Mouse (Mus musculus) limb, embryonic 12.5 days (tissue): Measurements from ENCODE around the gene Ipo8. TPM values are rescaled to one million over a fixed set of nuclear protein-coding genes. Genes with fewer than 3 reads are reported as not detected.

ENCODE experiments used
- ATAC-seq: fragments of 200-750 bp; cut with Nextera tagmentation; 2 replicates; pipeline ENCODE4 v1.8.0; 2017; ENCODE audit warnings: low read depth, moderate TSS enrichment; ENCODE audit not compliant: insufficient number of reproducible peaks, insufficient read depth, low FRiP score, low TSS enrichment
- H3K27ac ChIP-seq: fragments of 300-500 bp; sonication (generic); 2 replicates; pipeline ENCODE4 v1.5.1; 2016; ENCODE audit warnings: mild to moderate bottlenecking, moderate library complexity
- H3K27me3 ChIP-seq: fragments of 300-500 bp; sonication (generic); 2 replicates; pipeline ENCODE4 v1.6.1; 2016; ENCODE audit warnings: mild to moderate bottlenecking, moderate library complexity
- H3K36me3 ChIP-seq: fragments of 300-500 bp; sonication (generic); 2 replicates; pipeline ENCODE4 v1.6.1; 2016; ENCODE audit warnings: mild to moderate bottlenecking, moderate library complexity
- H3K4me1 ChIP-seq: fragments of 300-500 bp; sonication (generic); replicated peaks from 2 replicates; pipeline ENCODE4 v1.6.1; 2016
- H3K4me2 ChIP-seq: fragments of 300-500 bp; sonication (generic); 2 replicates; pipeline ENCODE4 v1.6.1; 2016; ENCODE audit warnings: mild to moderate bottlenecking, moderate library complexity
- H3K4me3 ChIP-seq: fragments of 300-500 bp; sonication (generic); replicated peaks from 2 replicates; pipeline ENCODE4 v1.5.1; 2016; ENCODE audit warnings: mild to moderate bottlenecking
- H3K9ac ChIP-seq: fragments of 300-500 bp; sonication (generic); replicated peaks from 2 replicates; pipeline ENCODE4 v1.6.1; 2016; ENCODE audit warnings: mild to moderate bottlenecking, moderate library complexity
- H3K9me3 ChIP-seq: fragments of 300-500 bp; sonication (generic); 2 replicates; pipeline ENCODE4 v1.6.1; 2016; ENCODE audit warnings: mild to moderate bottlenecking, moderate library complexity
- WGBS: fragments of 180-500 bp; shearing (Covaris S2); methylation state at CpG from one replicate; pipeline ENCODE4 v1.1.7; 2016; 5-methylcytosine and 5-hydroxymethylcytosine counted together
- polyA plus RNA-seq: library from polyadenylated mRNA; unstranded; fragments of >200 nt; fragmentation: Nextera tagmentation; extraction: Ambion mirVana; gene quantifications from 2 replicates; pipeline ENCODE4 v1.2.1, GENCODE M21; 2016

The Ipo8 gene
- polyA plus RNA-seq, result 29.1 and 29.6 TPM in 2 replicates

- Histone ChIP-seq H3K9me3 (no peaks in the 10 kb centered on the region; the same call in 1 of the 2 replicates), H3K36me3 (no peaks in the 10 kb centered on the region), H3K27me3 (no peaks in the 10 kb centered on the region), H3K4me1 (peaks cover 15% of the 10 kb centered on the region), H3K4me3 (peak within 1 kb of the TSS; percentile 78), H3K27ac (peak within 1 kb of the TSS; percentile 53), H3K4me2 (peak within 1 kb of the TSS; percentile 83), H3K9ac (peak within 1 kb of the TSS; percentile 73)
- peak; percentile 97 for ATAC-seq
- WGBS, result under 1% methylated on average over 47 of the region's 47 CpGs
These were observed at the start of gene Ipo8 for GRCm38 (mm10) chr6:148830748-148831727. TSS of gene Ipo8 (minus strand) at chr6:148831467.

DNA sequence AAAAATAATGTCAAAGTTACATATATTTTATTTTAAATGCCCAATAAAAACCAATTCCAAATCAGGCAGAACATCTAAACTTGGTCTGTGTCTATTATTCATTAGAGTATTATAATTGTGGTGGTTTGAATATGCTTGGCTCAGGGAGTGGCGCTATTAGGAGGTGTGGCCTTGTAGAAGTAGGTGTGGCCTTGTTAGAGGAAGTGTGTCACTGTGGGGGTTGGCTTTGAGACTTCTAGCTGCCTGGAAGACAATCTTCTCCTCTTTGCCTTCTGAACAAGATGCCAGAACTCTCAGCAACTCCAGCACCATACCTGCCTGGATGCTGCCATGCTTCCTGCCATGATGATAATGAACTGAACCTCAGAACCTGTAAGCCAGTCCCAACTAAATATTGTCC is 42.6 kb upstream of the Ipo8 start:
- Histone ChIP-seq H3K9ac (no peak overlapping the region), H3K4me3 (no peak overlapping the region), H3K27ac (no peak overlapping the region), H3K36me3 (0 out of 2 replicates have a peak, but pooled peaks cover 4% of the 10 kb centered on the region), H3K27me3 (no peaks in the 10 kb centered on the region), H3K4me2 (no peak overlapping the region), H3K9me3 (no peaks in the 10 kb centered on the region), H3K4me1 (no peaks in the 10 kb centered on the region)
- WGBS, result 96% methylated on average over 1 of the region's 1 CpGs
- no peak for ATAC-seq

DNA sequence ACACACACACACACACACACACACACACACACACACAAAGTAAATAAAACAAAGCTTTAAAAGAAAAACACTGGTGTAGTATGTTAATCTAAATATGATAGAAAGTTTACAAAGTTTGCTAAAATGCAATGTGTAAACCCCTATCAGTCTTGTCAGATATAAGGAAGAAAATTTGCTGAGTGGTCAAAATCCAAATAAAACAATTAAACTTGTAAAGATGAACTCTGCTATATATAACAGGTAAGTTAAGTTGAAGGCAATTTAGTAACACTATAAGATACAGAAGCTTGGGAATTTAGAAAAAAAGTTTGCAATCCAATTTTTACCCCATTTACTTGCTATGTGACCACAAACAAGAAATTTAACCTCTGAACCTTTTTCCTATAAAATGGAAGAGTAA is 14.4 kb upstream of the Ipo8 start:
- Histone ChIP-seq H3K36me3 (no peaks in the 10 kb centered on the region; the same call in 1 of the 2 replicates), H3K9me3 (no peaks in the 10 kb centered on the region), H3K4me3 (no peak overlapping the region), H3K4me1 (no peaks in the 10 kb centered on the region), H3K9ac (no peak overlapping the region), H3K4me2 (no peak overlapping the region), H3K27ac (no peak overlapping the region), H3K27me3 (no peaks in the 10 kb centered on the region)
- ATAC-seq, result no peak

DNA sequence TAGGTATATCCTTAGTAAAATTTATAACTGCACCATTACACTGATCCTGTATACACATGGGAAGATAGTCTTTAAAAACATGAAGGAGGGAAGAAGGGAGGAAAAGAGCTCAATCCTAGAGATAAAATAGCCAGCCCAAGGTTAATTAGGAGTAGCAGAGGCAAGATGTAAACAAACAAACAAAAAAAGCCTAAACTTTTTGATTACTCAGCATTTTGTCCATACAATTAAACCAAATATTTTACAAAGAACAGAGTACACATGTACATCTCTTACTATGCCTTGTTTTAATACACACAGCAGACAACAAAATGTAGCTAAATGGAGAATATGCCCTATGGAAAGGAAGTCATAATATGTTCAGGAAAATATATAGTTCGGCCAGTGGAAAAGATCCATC is 10.5 kb upstream of the Ipo8 start:
- H3K9me3 ChIP-seq, result no peaks in the 10 kb centered on the region
- H3K4me3 ChIP-seq, result no peak overlapping the region
- H3K36me3 ChIP-seq, result no peaks in the 10 kb centered on the region
- H3K27ac ChIP-seq, result no peak overlapping the region
- no peak for ATAC-seq
- H3K9ac ChIP-seq, result no peak overlapping the region
- no peaks in the 10 kb centered on the region for H3K27me3 ChIP-seq
- 91% methylated on average over 1 of the region's 1 CpGs for WGBS
- H3K4me2 ChIP-seq, result no peak overlapping the region
- H3K4me1 ChIP-seq, result no peaks in the 10 kb centered on the region

DNA sequence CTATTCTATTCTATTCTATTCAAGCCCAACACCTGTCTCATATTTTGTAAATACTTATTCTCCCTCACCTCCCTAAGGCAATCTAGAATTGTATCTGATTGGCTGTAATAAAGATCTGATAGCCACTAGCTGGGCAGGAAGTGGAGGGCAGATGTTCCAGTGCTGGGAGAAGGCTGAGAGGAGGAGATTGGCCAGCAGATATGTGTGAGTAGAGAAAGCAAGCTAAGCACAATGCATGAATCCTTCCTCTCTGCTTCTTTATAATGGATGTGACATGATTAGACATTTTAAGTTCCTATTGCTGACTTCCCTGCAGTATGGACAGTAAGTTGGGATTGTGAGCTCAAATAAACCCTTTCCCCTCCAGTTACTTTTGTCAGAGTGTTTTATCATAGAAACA is 7.2 kb upstream of the Ipo8 start:
- Histone ChIP-seq H3K27ac (no peak overlapping the region), H3K36me3 (no peaks in the 10 kb centered on the region), H3K4me3 (no peak overlapping the region), H3K27me3 (no peaks in the 10 kb centered on the region), H3K4me1 (no peaks in the 10 kb centered on the region), H3K9ac (no peak overlapping the region), H3K9me3 (no peaks in the 10 kb centered on the region; the same call in 1 of the 2 replicates), H3K4me2 (no peak overlapping the region)
- ATAC-seq, result no peak

DNA sequence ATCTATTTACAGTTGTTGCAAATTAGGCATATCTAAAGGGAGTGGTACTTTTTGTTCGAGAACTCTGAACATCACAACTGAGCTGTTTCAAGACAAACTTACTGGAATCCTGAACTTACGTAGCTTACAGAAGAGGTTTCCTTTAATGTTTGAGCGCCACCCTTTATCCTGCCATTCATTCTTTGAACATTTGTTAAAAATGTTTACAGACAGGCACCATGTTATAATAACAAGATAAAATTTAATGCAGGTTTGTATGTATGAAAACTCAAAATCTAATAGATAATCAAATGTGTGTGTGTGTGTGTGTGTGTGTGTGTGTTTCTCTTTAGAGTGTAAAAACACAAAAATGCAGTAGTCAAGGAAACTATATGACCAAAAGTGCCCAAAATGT is 458 bp upstream of the Ipo8 start:
- ATAC-seq, result no peak; the same call in 1 of the 2 replicates
- H3K27ac ChIP-seq, result 0 out of 2 replicates have a peak overlapping the region, but pooled peaks have one; percentile 35
- WGBS, result 35% methylated on average over 3 of the region's 3 CpGs

DNA sequence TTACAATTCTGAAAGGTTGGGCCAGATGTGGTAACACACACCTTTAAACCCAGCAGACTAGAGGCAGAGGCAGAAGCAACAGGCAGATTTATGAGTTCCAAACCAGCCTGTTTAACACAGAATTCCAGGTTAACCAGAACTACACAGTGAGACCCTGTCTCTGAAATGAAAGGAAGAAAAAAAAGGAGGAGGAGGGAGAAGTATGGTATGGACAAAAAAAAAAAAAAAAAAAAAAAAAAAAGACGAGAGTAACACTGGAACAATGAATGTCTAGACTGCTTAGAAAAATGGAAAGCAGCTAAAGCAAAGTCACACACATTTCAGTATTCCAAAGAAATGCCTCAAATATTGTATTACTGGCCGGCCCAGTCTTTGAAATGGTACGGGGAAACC is 916 bp downstream of the Ipo8 start:
- no peak for ATAC-seq
- Histone ChIP-seq H3K36me3 (no peaks in the 10 kb centered on the region), H3K9me3 (no peaks in the 10 kb centered on the region; the same call in 1 of the 2 replicates), H3K4me1 (peaks cover 15% of the 10 kb centered on the region), H3K4me3 (peak overlapping the region; percentile 78), H3K27me3 (no peaks in the 10 kb centered on the region), H3K27ac (peak overlapping the region; percentile 53; the same call in 1 of the 2 replicates), H3K4me2 (peak overlapping the region; percentile 83), H3K9ac (peak overlapping the region; percentile 73)
- 7% methylated on average over 3 of the region's 3 CpGs for WGBS

More for the DNA sequence above, 458 bp upstream of the Ipo8 start:
- Histone ChIP-seq H3K36me3 (no peaks in the 10 kb centered on the region), H3K9me3 (no peaks in the 10 kb centered on the region; the same call in 1 of the 2 replicates), H3K9ac (no peak overlapping the region; the same call in 1 of the 2 replicates), H3K4me1 (peaks cover 15% of the 10 kb centered on the region), H3K4me3 (peak overlapping the region; percentile 78), H3K27me3 (no peaks in the 10 kb centered on the region), H3K4me2 (peak overlapping the region; percentile 83)

DNA sequence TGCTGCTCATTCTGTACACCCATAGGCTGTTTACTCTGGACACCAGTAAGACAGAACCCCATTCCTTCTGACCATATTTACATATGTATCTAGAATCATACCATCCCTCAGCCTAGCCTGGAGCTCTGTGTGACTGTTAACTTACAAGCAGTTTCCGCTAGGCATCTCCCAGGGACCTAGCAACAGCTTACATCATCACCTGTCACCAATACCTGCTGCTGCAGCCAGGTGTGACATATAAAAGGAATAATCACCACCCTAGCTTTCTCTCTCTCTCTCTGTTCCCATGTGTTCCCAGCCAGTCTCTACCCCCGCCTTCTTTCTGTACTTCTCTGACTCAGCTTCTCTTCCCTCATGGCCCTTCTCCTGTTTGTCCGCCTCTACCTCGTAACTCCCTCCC is 5.1 kb downstream of the Ipo8 start:
- WGBS, result 65% methylated on average over 4 of the region's 4 CpGs
- H3K36me3 ChIP-seq, result peaks cover 19% of the 10 kb centered on the region
- no peak overlapping the region for H3K9ac ChIP-seq
- peaks cover 10% of the 10 kb centered on the region for H3K4me1 ChIP-seq
- no peaks in the 10 kb centered on the region for H3K27me3 ChIP-seq
- no peak overlapping the region for H3K4me3 ChIP-seq
- ATAC-seq, result no peak
- no peak overlapping the region for H3K27ac ChIP-seq
- H3K4me2 ChIP-seq, result no peak overlapping the region
- no peaks in the 10 kb centered on the region for H3K9me3 ChIP-seq

- peaks cover 74% of the 10 kb centered on the region for H3K36me3 ChIP-seq
- WGBS, result 81% methylated on average over 4 of the region's 4 CpGs
These were observed 12.5 kb downstream of the Ipo8 start for GRCm38 (mm10) chr6:148818624-148819343.

GRCm38 (mm10) chr6:148816751-148817150 is 14.5 kb downstream of the Ipo8 start:
- Histone ChIP-seq H3K9ac (no peak overlapping the region), H3K27ac (no peak overlapping the region), H3K27me3 (no peaks in the 10 kb centered on the region), H3K4me3 (no peak overlapping the region), H3K4me2 (no peak overlapping the region), H3K4me1 (no peaks in the 10 kb centered on the region), H3K36me3 (peaks cover 81% of the 10 kb centered on the region), H3K9me3 (no peaks in the 10 kb centered on the region)
- 86% methylated on average over 5 of the region's 5 CpGs for WGBS
- no peak for ATAC-seq

More at GRCm38 (mm10) chr6:148818624-148819343, 12.5 kb downstream of the Ipo8 start:
- ATAC-seq, result no peak
- Histone ChIP-seq H3K27ac (no peak overlapping the region), H3K9ac (no peak overlapping the region; the same call in 1 of the 2 replicates), H3K4me3 (no peak overlapping the region), H3K4me1 (no peaks in the 10 kb centered on the region), H3K4me2 (no peak overlapping the region), H3K27me3 (no peaks in the 10 kb centered on the region), H3K9me3 (no peaks in the 10 kb centered on the region)

- Histone ChIP-seq H3K27ac (no peak overlapping the region), H3K27me3 (no peaks in the 10 kb centered on the region), H3K36me3 (peaks cover 79% of the 10 kb centered on the region), H3K9me3 (no peaks in the 10 kb centered on the region), H3K4me1 (no peaks in the 10 kb centered on the region), H3K9ac (no peak overlapping the region), H3K4me3 (no peak overlapping the region), H3K4me2 (no peak overlapping the region)
- 81% methylated on average over 2 of the region's 2 CpGs for WGBS
- ATAC-seq, result no peak
These were observed 20.1 kb downstream of the Ipo8 start for GRCm38 (mm10) chr6:148811117-148811516.
